Mouse (Mus musculus) thymus, adult 2 months (tissue): ENCODE data around the gene P2ry2. TPM values are rescaled to one million over a fixed set of nuclear protein-coding genes. Genes with fewer than 3 reads are reported as not detected.

Source experiments
- DNase-seq: peaks from one replicate; pipeline ENCODE4 v3.0.0; 2021
- H3K27ac ChIP-seq: fragments of 200-500 bp; 2 replicates; pipeline ENCODE4 v1.5.1; 2012; ENCODE audit warnings: low read length, control low read depth; ENCODE audit not compliant: control insufficient read depth, insufficient read depth
- H3K27me3 ChIP-seq: fragments of 200-500 bp; 2 replicates; pipeline ENCODE4 v1.6.1; 2012; ENCODE audit warnings: mild to moderate bottlenecking, low read length, moderate library complexity, mixed read lengths; ENCODE audit not compliant: control insufficient read depth, insufficient read depth
- H3K36me3 ChIP-seq: fragments of 200-500 bp; 2 replicates; pipeline ENCODE4 v1.6.1; 2012; ENCODE audit warnings: mild to moderate bottlenecking, low read length, moderate library complexity; ENCODE audit not compliant: control insufficient read depth, insufficient read depth
- H3K4me1 ChIP-seq: fragments of 200-500 bp; replicated peaks from 2 replicates; pipeline ENCODE4 v1.6.1; 2012; ENCODE audit warnings: low read length; ENCODE audit not compliant: control insufficient read depth, insufficient read depth
- H3K4me3 ChIP-seq: fragments of 200-500 bp; 2 replicates; pipeline ENCODE4 v1.5.1; 2012; ENCODE audit warnings: mild to moderate bottlenecking, low read length, control low read depth, moderate library complexity; ENCODE audit not compliant: control insufficient read depth, insufficient read depth
- CTCF ChIP-seq: fragments of 200-500 bp; IDR thresholded peaks from 2 replicates; pipeline ENCODE4 v1.5.1; 2012; ENCODE audit warnings: mild to moderate bottlenecking, control low read depth, low read length, moderate library complexity, borderline replicate concordance; ENCODE audit not compliant: control insufficient read depth, poor library complexity, insufficient read depth; ENCODE audit errors: extremely low read depth
- POLR2A ChIP-seq: fragments of 200-500 bp; IDR thresholded peaks from 2 replicates; pipeline ENCODE4 v1.6.1; 2012; ENCODE audit warnings: mild to moderate bottlenecking, low read length, control low read depth, moderate library complexity; ENCODE audit not compliant: control insufficient read depth, poor library complexity, insufficient read depth; ENCODE audit errors: extremely low read depth
- WGBS: fragments of 180-500 bp; shearing (Covaris S2); methylation state at CpG from one replicate; pipeline ENCODE4 v1.1.7; 2018; 5-methylcytosine and 5-hydroxymethylcytosine counted together
- polyA plus RNA-seq: library from polyadenylated mRNA; depleted of rRNA; stranded (reverse); fragments of >200 nt; gene quantifications from 2 replicates; pipeline ENCODE4 v1.2.3, GENCODE M21; 2012

The P2ry2 gene
- polyA plus RNA-seq, 1 experiment, result 5.3 TPM

DNA sequence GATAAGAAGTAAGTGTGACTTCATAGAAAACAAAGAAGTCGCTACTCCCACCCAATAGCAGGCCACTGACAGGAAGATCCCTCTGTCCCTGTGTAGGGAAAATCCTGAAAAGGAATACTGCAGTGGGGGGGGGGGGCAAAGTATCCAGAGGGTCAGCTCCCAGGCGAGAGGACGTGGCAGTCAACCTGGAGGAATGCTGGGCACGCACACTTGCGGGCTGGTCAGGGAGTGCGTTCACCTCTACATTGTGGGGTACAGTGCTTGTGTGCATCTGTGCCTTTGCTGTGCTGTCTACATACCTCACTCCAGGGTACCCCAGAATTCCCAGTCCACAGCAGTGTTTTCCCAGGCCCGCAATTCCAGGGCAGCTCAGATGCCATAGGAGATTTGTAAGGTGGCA, 46.7 kb downstream of the P2ry2 start:
- no peak for DNase-seq
- Histone ChIP-seq H3K4me3 (no peak overlapping the region), H3K36me3 (no peaks in the 10 kb centered on the region), H3K4me1 (no peaks in the 10 kb centered on the region), H3K27me3 (no peaks in the 10 kb centered on the region), H3K27ac (no peak overlapping the region)
- WGBS, result 98% methylated on average over 7 of the region's 7 CpGs
- TF ChIP-seq CTCF, result no peak
- TF ChIP-seq POLR2A, result no peak

DNA sequence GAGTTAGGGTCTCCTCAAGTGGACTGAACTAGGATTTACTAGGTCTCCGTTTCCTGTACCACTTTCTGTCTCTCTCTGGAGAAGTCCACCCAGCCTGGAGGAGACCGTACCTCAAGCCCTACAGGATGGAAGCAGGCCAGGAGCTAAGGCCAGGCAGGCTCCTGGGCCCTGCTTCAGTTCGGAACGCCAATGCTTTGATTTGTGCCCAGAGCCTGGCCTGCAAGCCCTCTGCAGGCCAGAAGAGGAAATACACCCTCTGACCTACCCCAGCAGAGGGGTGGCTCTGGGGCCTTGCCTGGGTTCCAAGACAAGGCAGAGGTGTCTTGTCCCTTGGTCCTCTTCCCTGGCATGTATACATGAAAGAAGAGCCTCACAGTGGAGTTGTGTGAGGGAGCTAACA, 47.6 kb downstream of the P2ry2 start:
- WGBS, result 43% methylated on average over 4 of the region's 4 CpGs
- H3K27ac ChIP-seq, result no peak overlapping the region
- DNase-seq, result peak; percentile 14
- TF ChIP-seq CTCF, result peak; percentile 89
- no peak for TF ChIP-seq POLR2A
- no peaks in the 10 kb centered on the region for H3K4me1 ChIP-seq
- H3K27me3 ChIP-seq, result no peaks in the 10 kb centered on the region
- no peak overlapping the region for H3K4me3 ChIP-seq
- no peaks in the 10 kb centered on the region for H3K36me3 ChIP-seq

DNA sequence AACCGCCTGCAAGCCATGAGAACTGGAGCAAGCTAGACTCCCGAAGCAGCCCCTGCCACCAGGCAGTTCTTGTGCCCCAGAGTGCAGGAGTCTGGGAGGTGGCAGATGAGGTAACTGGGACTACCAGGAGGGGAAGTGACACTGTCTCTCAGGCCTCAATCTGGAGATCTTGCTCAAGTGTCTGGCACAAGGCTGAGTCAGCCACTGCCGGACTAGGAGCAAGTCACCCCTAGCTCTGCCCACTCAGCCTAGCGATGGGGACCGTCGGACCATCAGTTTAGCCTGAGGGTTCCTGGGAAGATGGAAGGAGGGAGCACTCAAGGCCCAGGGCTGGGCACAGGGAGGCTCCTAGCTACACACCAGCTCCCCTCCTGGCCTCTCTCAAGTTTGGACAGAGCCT, 48.4 kb downstream of the P2ry2 start:
- Histone ChIP-seq H3K4me3 (no peak overlapping the region), H3K27ac (no peak overlapping the region), H3K27me3 (no peaks in the 10 kb centered on the region), H3K36me3 (no peaks in the 10 kb centered on the region), H3K4me1 (no peaks in the 10 kb centered on the region)
- WGBS, result 81% methylated on average over 6 of the region's 6 CpGs
- DNase-seq, result no peak
- TF ChIP-seq POLR2A (no peak), CTCF (no peak)

DNA sequence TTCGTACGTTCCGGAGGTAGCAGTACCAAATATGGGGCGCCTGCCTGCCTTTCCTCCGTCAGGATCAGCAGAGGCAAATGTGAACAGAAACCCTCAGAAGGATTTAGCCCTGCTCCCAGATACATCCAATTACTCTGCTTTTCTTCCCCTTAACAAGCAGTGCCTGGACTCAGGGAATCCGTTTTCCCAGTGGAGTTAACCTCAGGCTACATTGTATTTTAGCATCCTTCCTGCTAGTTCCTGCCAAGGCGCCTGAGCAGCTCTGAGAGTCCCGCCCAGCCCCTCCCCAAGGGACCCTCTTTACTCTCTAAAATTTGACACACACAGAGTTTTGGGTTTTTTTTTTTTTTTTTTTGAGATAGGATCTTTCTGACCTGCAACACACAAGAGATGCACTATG, 49.3 kb downstream of the P2ry2 start:
- TF ChIP-seq CTCF, result no peak
- no peak for TF ChIP-seq POLR2A
- no peak for DNase-seq
- no peaks in the 10 kb centered on the region for H3K4me1 ChIP-seq
- H3K27me3 ChIP-seq, result no peaks in the 10 kb centered on the region
- no peaks in the 10 kb centered on the region for H3K36me3 ChIP-seq
- 86% methylated on average over 8 of the region's 8 CpGs for WGBS
- H3K4me3 ChIP-seq, result no peak overlapping the region
- H3K27ac ChIP-seq, result no peak overlapping the region

DNA sequence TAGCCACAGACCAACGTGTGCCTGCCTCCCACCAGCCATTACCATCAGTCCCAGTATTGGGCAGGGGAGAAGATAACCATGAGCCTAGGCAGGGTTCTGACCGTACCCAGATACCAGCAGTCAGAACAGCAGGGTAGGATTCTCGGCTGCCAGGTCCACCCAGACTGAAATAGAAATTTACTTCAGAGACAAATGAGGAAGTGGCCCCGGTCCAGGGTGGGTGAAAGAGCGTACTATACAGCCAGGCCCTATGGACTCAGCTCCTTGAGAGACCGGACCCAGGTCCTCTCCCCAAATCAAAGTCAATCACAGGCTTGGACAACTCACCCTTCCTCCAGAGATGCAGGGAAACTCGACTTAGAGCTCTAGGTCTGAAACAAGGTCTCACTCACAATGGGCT, 51.5 kb downstream of the P2ry2 start:
- H3K36me3 ChIP-seq, result no peaks in the 10 kb centered on the region
- no peak overlapping the region for H3K4me3 ChIP-seq
- no peaks in the 10 kb centered on the region for H3K27me3 ChIP-seq
- H3K4me1 ChIP-seq, result no peaks in the 10 kb centered on the region
- TF ChIP-seq POLR2A (no peak), CTCF (no peak)
- DNase-seq, result no peak
- 36% methylated on average over 7 of the region's 7 CpGs for WGBS
- peak overlapping the region; percentile 23; the same call in 1 of the 2 replicates for H3K27ac ChIP-seq

DNA sequence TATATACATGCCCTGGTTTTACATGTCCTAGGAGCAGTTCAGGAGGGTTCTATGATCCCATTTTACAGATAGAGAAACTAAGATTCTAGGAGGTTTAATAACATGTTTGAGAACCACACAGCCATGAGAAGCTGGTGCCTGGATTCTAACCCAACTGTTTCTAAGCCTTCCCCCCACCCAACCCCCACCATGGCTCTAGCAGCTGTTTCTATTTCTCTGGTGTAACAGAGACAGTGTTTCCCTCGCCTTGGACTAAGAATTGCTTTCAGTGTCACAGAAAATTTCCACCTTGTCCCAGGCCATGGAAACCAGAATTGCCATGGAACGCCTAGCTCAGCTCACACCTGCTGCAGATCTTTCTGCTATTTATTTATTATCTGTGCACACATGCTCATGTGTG, 52.2 kb downstream of the P2ry2 start:
- 84% methylated on average over 2 of the region's 2 CpGs for WGBS
- H3K36me3 ChIP-seq, result no peaks in the 10 kb centered on the region
- no peak overlapping the region for H3K4me3 ChIP-seq
- no peak overlapping the region for H3K27ac ChIP-seq
- no peak for DNase-seq
- H3K4me1 ChIP-seq, result no peaks in the 10 kb centered on the region
- H3K27me3 ChIP-seq, result no peaks in the 10 kb centered on the region
- no peak for TF ChIP-seq POLR2A
- no peak for TF ChIP-seq CTCF

DNA sequence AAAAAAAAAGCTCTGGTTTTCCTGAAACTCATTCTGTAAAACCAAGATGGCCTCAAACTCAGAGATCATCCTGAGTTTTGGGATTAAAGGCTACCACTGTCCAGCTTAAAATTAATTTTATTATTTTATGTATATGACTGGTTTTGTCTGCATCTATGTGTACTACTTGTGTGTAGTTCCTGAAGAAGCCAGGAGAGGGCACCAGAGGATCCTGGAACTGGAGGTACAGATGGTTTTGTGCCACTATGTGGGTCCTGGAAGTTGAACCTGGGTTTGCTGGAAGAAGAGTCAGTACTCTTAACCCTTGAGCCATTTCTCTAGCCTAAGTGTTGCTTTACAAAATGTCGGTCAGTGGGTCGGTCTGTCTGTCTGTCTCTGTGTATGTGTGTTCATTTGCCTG, 54.2 kb downstream of the P2ry2 start:
- no peaks in the 10 kb centered on the region for H3K36me3 ChIP-seq
- WGBS, result 95% methylated on average over 2 of the region's 2 CpGs
- H3K4me3 ChIP-seq, result no peak overlapping the region
- H3K27me3 ChIP-seq, result no peaks in the 10 kb centered on the region
- no peak for DNase-seq
- TF ChIP-seq POLR2A (no peak), CTCF (no peak)
- no peaks in the 10 kb centered on the region for H3K4me1 ChIP-seq
- no peak overlapping the region for H3K27ac ChIP-seq
